Mouse (Mus musculus): ENCODE results near the gene Clic5. TPM values are rescaled to one million over a fixed set of nuclear protein-coding genes. Genes with fewer than 3 reads are reported as not detected.

Clic5 gene
- polyA plus RNA-seq, 1 experiment from 2014 or later: 0.33 TPM

- peaks cover 3% of the 10 kb centered on the region; the same call in 1 of the 2 replicates for H3K4me1 ChIP-seq (replicated peaks)
- H3K27me3 ChIP-seq: peaks cover 21% of the 10 kb centered on the region
- no peaks in the 10 kb centered on the region for H3K9me3 ChIP-seq (replicated peaks)
- WGBS (ENCODE audit: insufficient replicate concordance): 36% methylated on average over 3 of the region's 3 CpGs
- ATAC-seq (ENCODE audit: insufficient read depth): no peak
- no peak overlapping the region for H3K4me2 ChIP-seq
- H3K36me3 ChIP-seq (replicated peaks): no peaks in the 10 kb centered on the region
- H3K4me3 ChIP-seq (replicated peaks): no peak overlapping the region
- H3K9ac ChIP-seq: no peak overlapping the region
- no peak overlapping the region for H3K27ac ChIP-seq (replicated peaks)
These were observed 4.6 kb downstream of the Clic5 start for GRCm38 (mm10) chr17:44192981-44193380.

- Histone ChIP-seq H3K27me3 (no peaks in the 10 kb centered on the region), H3K9me3 (replicated peaks) (no peaks in the 10 kb centered on the region), H3K4me2 (no peak overlapping the region), H3K4me3 (replicated peaks) (no peak overlapping the region), H3K27ac (replicated peaks) (no peak overlapping the region), H3K36me3 (replicated peaks) (no peaks in the 10 kb centered on the region), H3K9ac (no peak overlapping the region), H3K4me1 (replicated peaks) (no peaks in the 10 kb centered on the region)
- WGBS (ENCODE audit: insufficient replicate concordance): 50% methylated on average over 4 of the region's 4 CpGs
- no peak for ATAC-seq (ENCODE audit: insufficient read depth)
These were observed 10.8 kb downstream of the Clic5 start for GRCm38 (mm10) chr17:44199158-44199557.

GRCm38 (mm10) chr17:44202952-44203351 lies 14.6 kb downstream of the Clic5 start:
- H3K4me1 ChIP-seq (replicated peaks): no peaks in the 10 kb centered on the region
- WGBS (ENCODE audit: insufficient replicate concordance): 53% methylated on average over 5 of the region's 5 CpGs
- H3K27ac ChIP-seq (replicated peaks): no peak overlapping the region
- H3K4me2 ChIP-seq: no peak overlapping the region
- no peaks in the 10 kb centered on the region for H3K27me3 ChIP-seq
- no peaks in the 10 kb centered on the region for H3K9me3 ChIP-seq (replicated peaks)
- no peak for ATAC-seq (ENCODE audit: insufficient read depth)
- no peak overlapping the region for H3K4me3 ChIP-seq (replicated peaks)
- no peaks in the 10 kb centered on the region for H3K36me3 ChIP-seq (replicated peaks)
- no peak overlapping the region for H3K9ac ChIP-seq

- no peak for ATAC-seq (ENCODE audit: insufficient read depth)
- 47% methylated on average over 1 of the region's 1 CpGs for WGBS (ENCODE audit: insufficient replicate concordance)
- no peaks in the 10 kb centered on the region for H3K36me3 ChIP-seq (replicated peaks)
- no peaks in the 10 kb centered on the region for H3K27me3 ChIP-seq
- H3K4me2 ChIP-seq: no peak overlapping the region
- H3K4me3 ChIP-seq (replicated peaks): no peak overlapping the region
- no peaks in the 10 kb centered on the region for H3K4me1 ChIP-seq (replicated peaks)
- no peaks in the 10 kb centered on the region for H3K9me3 ChIP-seq (replicated peaks)
- no peak overlapping the region for H3K27ac ChIP-seq (replicated peaks)
- no peak overlapping the region for H3K9ac ChIP-seq
These were observed 16.4 kb downstream of the Clic5 start for GRCm38 (mm10) chr17:44204787-44205186.

GRCm38 (mm10) chr17:44205562-44205961 lies 17.2 kb downstream of the Clic5 start:
- Histone ChIP-seq H3K9ac (no peak overlapping the region), H3K4me3 (replicated peaks) (no peak overlapping the region), H3K36me3 (replicated peaks) (no peaks in the 10 kb centered on the region), H3K4me1 (replicated peaks) (no peaks in the 10 kb centered on the region), H3K9me3 (replicated peaks) (no peaks in the 10 kb centered on the region), H3K27me3 (no peaks in the 10 kb centered on the region), H3K27ac (replicated peaks) (no peak overlapping the region), H3K4me2 (no peak overlapping the region)
- ATAC-seq (ENCODE audit: insufficient read depth): no peak
- 48% methylated on average over 3 of the region's 3 CpGs for WGBS (ENCODE audit: insufficient replicate concordance)

GRCm38 (mm10) chr17:44208900-44209299 lies 20.5 kb downstream of the Clic5 start:
- ATAC-seq (ENCODE audit: insufficient read depth): no peak
- Histone ChIP-seq H3K4me2 (no peak overlapping the region), H3K4me1 (replicated peaks) (no peaks in the 10 kb centered on the region), H3K27ac (replicated peaks) (no peak overlapping the region), H3K9me3 (replicated peaks) (no peaks in the 10 kb centered on the region), H3K9ac (no peak overlapping the region), H3K27me3 (no peaks in the 10 kb centered on the region), H3K4me3 (replicated peaks) (no peak overlapping the region), H3K36me3 (replicated peaks) (no peaks in the 10 kb centered on the region)
- WGBS (ENCODE audit: insufficient replicate concordance): 65% methylated on average over 4 of the region's 4 CpGs

- no peak for ATAC-seq (ENCODE audit: insufficient read depth)
- no peak overlapping the region for H3K4me3 ChIP-seq (replicated peaks)
- no peaks in the 10 kb centered on the region for H3K4me1 ChIP-seq (replicated peaks)
- H3K27ac ChIP-seq (replicated peaks): no peak overlapping the region
- no peaks in the 10 kb centered on the region for H3K9me3 ChIP-seq (replicated peaks)
- no peaks in the 10 kb centered on the region for H3K36me3 ChIP-seq (replicated peaks)
- no peak overlapping the region for H3K9ac ChIP-seq
- 61% methylated on average over 5 of the region's 5 CpGs for WGBS (ENCODE audit: insufficient replicate concordance)
- H3K4me2 ChIP-seq: no peak overlapping the region
- H3K27me3 ChIP-seq: no peaks in the 10 kb centered on the region
These were observed 24.7 kb downstream of the Clic5 start for GRCm38 (mm10) chr17:44212960-44213619.

- no peak overlapping the region for H3K4me3 ChIP-seq (replicated peaks)
- H3K36me3 ChIP-seq (replicated peaks): no peaks in the 10 kb centered on the region
- H3K27me3 ChIP-seq: no peaks in the 10 kb centered on the region
- ATAC-seq (ENCODE audit: insufficient read depth): no peak
- no peak overlapping the region for H3K4me2 ChIP-seq
- WGBS (ENCODE audit: insufficient replicate concordance): 56% methylated on average over 9 of the region's 9 CpGs
- H3K27ac ChIP-seq (replicated peaks): no peak overlapping the region
- H3K9me3 ChIP-seq (replicated peaks): no peaks in the 10 kb centered on the region
- H3K9ac ChIP-seq: no peak overlapping the region
- H3K4me1 ChIP-seq (replicated peaks): no peaks in the 10 kb centered on the region
These were observed 26.9 kb downstream of the Clic5 start for GRCm38 (mm10) chr17:44215196-44215799.

GRCm38 (mm10) chr17:44217185-44217584 lies 28.8 kb downstream of the Clic5 start:
- no peaks in the 10 kb centered on the region for H3K9me3 ChIP-seq (replicated peaks)

GRCm38 (mm10) chr17:44219943-44220342 lies 31.6 kb downstream of the Clic5 start:
- H3K4me1 ChIP-seq (replicated peaks): no peaks in the 10 kb centered on the region
- no peak overlapping the region for H3K4me2 ChIP-seq
- no peaks in the 10 kb centered on the region for H3K9me3 ChIP-seq (replicated peaks)
- H3K27me3 ChIP-seq: no peaks in the 10 kb centered on the region
- H3K4me3 ChIP-seq (replicated peaks): no peak overlapping the region
- H3K36me3 ChIP-seq (replicated peaks): no peaks in the 10 kb centered on the region
- WGBS (ENCODE audit: insufficient replicate concordance): 55% methylated on average over 2 of the region's 2 CpGs
- no peak for ATAC-seq (ENCODE audit: insufficient read depth)
- H3K27ac ChIP-seq (replicated peaks): no peak overlapping the region
- H3K9ac ChIP-seq: no peak overlapping the region

More at GRCm38 (mm10) chr17:44217185-44217584, 28.8 kb downstream of the Clic5 start:
- no peak overlapping the region for H3K4me3 ChIP-seq (replicated peaks)
- no peaks in the 10 kb centered on the region for H3K4me1 ChIP-seq (replicated peaks)
- 38% methylated on average over 2 of the region's 2 CpGs for WGBS (ENCODE audit: insufficient replicate concordance)
- no peak for ATAC-seq (ENCODE audit: insufficient read depth)
- no peak overlapping the region for H3K27ac ChIP-seq (replicated peaks)
- H3K27me3 ChIP-seq: no peaks in the 10 kb centered on the region
- H3K4me2 ChIP-seq: no peak overlapping the region
- H3K9ac ChIP-seq: no peak overlapping the region
- H3K36me3 ChIP-seq (replicated peaks): no peaks in the 10 kb centered on the region

- 69% methylated on average over 5 of the region's 5 CpGs for WGBS (ENCODE audit: insufficient replicate concordance)
- ATAC-seq (ENCODE audit: insufficient read depth): no peak
- no peak overlapping the region for H3K27ac ChIP-seq (replicated peaks)
- H3K27me3 ChIP-seq: no peaks in the 10 kb centered on the region
- no peak overlapping the region for H3K9ac ChIP-seq
- H3K9me3 ChIP-seq (replicated peaks): no peaks in the 10 kb centered on the region
- H3K36me3 ChIP-seq (replicated peaks): no peaks in the 10 kb centered on the region
- H3K4me2 ChIP-seq: no peak overlapping the region
- no peak overlapping the region for H3K4me3 ChIP-seq (replicated peaks)
- H3K4me1 ChIP-seq (replicated peaks): no peaks in the 10 kb centered on the region
These were observed 40.0 kb downstream of the Clic5 start for GRCm38 (mm10) chr17:44228428-44228827.

GRCm38 (mm10) chr17:44230083-44230482 lies 41.7 kb downstream of the Clic5 start:
- 47% methylated on average over 10 of the region's 10 CpGs for WGBS (ENCODE audit: insufficient replicate concordance)
- Histone ChIP-seq H3K4me3 (replicated peaks) (no peak overlapping the region), H3K27ac (replicated peaks) (no peak overlapping the region), H3K4me2 (no peak overlapping the region), H3K9me3 (replicated peaks) (no peaks in the 10 kb centered on the region), H3K27me3 (no peaks in the 10 kb centered on the region), H3K9ac (no peak overlapping the region), H3K4me1 (replicated peaks) (no peaks in the 10 kb centered on the region), H3K36me3 (replicated peaks) (no peaks in the 10 kb centered on the region)
- ATAC-seq (ENCODE audit: insufficient read depth): no peak

Data from liver, embryonic 15.5 days (tissue).